Mouse (Mus musculus) hindbrain, postnatal 0 days (tissue): Measurements from ENCODE around the gene Slc12a9. TPM values are rescaled to one million over a fixed set of nuclear protein-coding genes. Genes with fewer than 3 reads are reported as not detected.
"Not testable (repeated sequence)": the region's sequence is repeated elsewhere in the genome, so short reads cannot be mapped to it uniquely, and the experiment has no call there.

Experiments used
- ATAC-seq: fragments of 200-750 bp; cut with Nextera tagmentation; 2 replicates; pipeline ENCODE4 v1.8.0; 2017; ENCODE audit warnings: mild to moderate bottlenecking, moderate TSS enrichment, moderate library complexity
- DNase-seq: peaks from one replicate; pipeline ENCODE4 v3.0.0-alpha.2; 2015; ENCODE audit warnings: low spot score
- H3K27ac ChIP-seq: fragments of 300-500 bp; sonication (generic); 2 replicates; pipeline ENCODE4 v1.5.1; 2014; ENCODE audit warnings: mild to moderate bottlenecking
- H3K27me3 ChIP-seq: fragments of 300-500 bp; sonication (generic); 2 replicates; pipeline ENCODE4 v1.6.1; 2014; ENCODE audit warnings: low read length, mixed read lengths; ENCODE audit not compliant: insufficient read depth
- H3K36me3 ChIP-seq: fragments of 300-500 bp; sonication (generic); 2 replicates; pipeline ENCODE4 v1.6.1; 2014; ENCODE audit warnings: low read length, mixed read lengths; ENCODE audit not compliant: insufficient read depth
- H3K4me1 ChIP-seq: fragments of 300-500 bp; sonication (generic); 2 replicates; pipeline ENCODE4 v1.6.1; 2014; ENCODE audit warnings: antibody characterized with exemption, low read length, mixed read lengths; ENCODE audit not compliant: insufficient read depth
- H3K4me2 ChIP-seq: fragments of 300-500 bp; sonication (generic); 2 replicates; pipeline ENCODE4 v1.6.1; 2014; ENCODE audit warnings: low read depth, mild to moderate bottlenecking, low read length, moderate library complexity, mixed read lengths
- H3K4me3 ChIP-seq: fragments of 300-500 bp; sonication (generic); 2 replicates; pipeline ENCODE4 v1.5.1; 2014; ENCODE audit warnings: low read length
- H3K9ac ChIP-seq: fragments of 300-500 bp; sonication (generic); replicated peaks from 2 replicates; pipeline ENCODE4 v1.6.1; 2014; ENCODE audit warnings: mild to moderate bottlenecking, low read length, moderate library complexity, mixed read lengths
- H3K9me3 ChIP-seq: fragments of 300-500 bp; sonication (generic); 2 replicates; pipeline ENCODE4 v1.6.1; 2016; ENCODE audit warnings: low read length, mixed read lengths
- CTCF ChIP-seq: IDR thresholded peaks from 2 replicates; pipeline ENCODE4 v1.5.1; 2016; ENCODE audit warnings: antibody characterized with exemption, control low read depth, low read depth
- WGBS: fragments of 180-500 bp; shearing (Covaris S2); extraction: QIAGEN DNeasy Blood & Tissue Kit; methylation state at CpG from one replicate; pipeline ENCODE4 v1.1.7; 2014; 5-methylcytosine and 5-hydroxymethylcytosine counted together
- polyA plus RNA-seq: library from polyadenylated mRNA; unstranded; fragments of >200 nt; fragmentation: Nextera tagmentation; extraction: Ambion mirVana; gene quantifications from 2 replicates; pipeline ENCODE4 v1.2.1, GENCODE M21; 2015
- total RNA-seq: library from RNA; depleted of rRNA; stranded (reverse); fragments of >200 nt; gene quantifications from 2 replicates; pipeline ENCODE4 v1.2.3, GENCODE M21; 2014

The Slc12a9 gene
- total and polyA plus RNA-seq, 2 experiments from 2014 or later, result 27.3 to 41.3 TPM

GRCm38 (mm10) chr5:137287032-137287952, 46.1 kb downstream of the Slc12a9 start, which contains the start of gene Ache:
Gene Ache (plus strand): TSS chr5:137287519.
- no peak for TF ChIP-seq CTCF
- Histone ChIP-seq H3K9ac (peak within 1 kb of the TSS; percentile 77), H3K4me1 (0 out of 2 replicates have a peak, but pooled peaks cover 3% of the 10 kb centered on the region), H3K4me3 (peak within 1 kb of the TSS; percentile 55), H3K27ac (peak within 1 kb of the TSS; percentile 85), H3K27me3 (no peaks in the 10 kb centered on the region), H3K4me2 (peak within 1 kb of the TSS; percentile 85), H3K36me3 (no peaks in the 10 kb centered on the region), H3K9me3 (no peaks in the 10 kb centered on the region)
- DNase-seq (peak; percentile 88), ATAC-seq (peak; percentile 78)
- WGBS, result under 1% methylated on average over 40 of the region's 40 CpGs

GRCm38 (mm10) chr5:137286655-137287031, 46.8 kb downstream of the Slc12a9 start:
- ATAC-seq, result peak; percentile 79
- Histone ChIP-seq H3K36me3 (no peaks in the 10 kb centered on the region), H3K9me3 (no peaks in the 10 kb centered on the region), H3K4me3 (peak overlapping the region; percentile 55), H3K27ac (peak overlapping the region; percentile 85), H3K27me3 (no peaks in the 10 kb centered on the region), H3K9ac (peak overlapping the region; percentile 77; the same call in 1 of the 2 replicates), H3K4me1 (0 out of 2 replicates have a peak, but pooled peaks cover 3% of the 10 kb centered on the region), H3K4me2 (peak overlapping the region; percentile 85)
- peak; percentile 90 for TF ChIP-seq CTCF
- DNase-seq, result peak; percentile 96
- WGBS, result 3% methylated on average over 16 of the region's 16 CpGs

- H3K27me3 ChIP-seq, result no peaks in the 10 kb centered on the region
These were observed 47.4 kb downstream of the Slc12a9 start for GRCm38 (mm10) chr5:137285986-137286385.

GRCm38 (mm10) chr5:137285045-137285444, 48.4 kb downstream of the Slc12a9 start:
- WGBS, result 59% methylated on average over 5 of the region's 5 CpGs
- no peaks in the 10 kb centered on the region for H3K9me3 ChIP-seq
- H3K4me3 ChIP-seq, result no peak overlapping the region
- H3K27ac ChIP-seq, result no peak overlapping the region
- H3K9ac ChIP-seq, result no peak overlapping the region
- H3K27me3 ChIP-seq, result no peaks in the 10 kb centered on the region
- 0 out of 2 replicates have a peak, but pooled peaks cover 3% of the 10 kb centered on the region for H3K4me1 ChIP-seq
- H3K36me3 ChIP-seq, result no peaks in the 10 kb centered on the region
- TF ChIP-seq CTCF, result peak; percentile 81
- no peak overlapping the region for H3K4me2 ChIP-seq
- no peak for ATAC-seq
- peak; percentile 62 for DNase-seq

More at GRCm38 (mm10) chr5:137285986-137286385, 47.4 kb downstream of the Slc12a9 start:
- H3K4me1 ChIP-seq, result 0 out of 2 replicates have a peak, but pooled peaks cover 3% of the 10 kb centered on the region
- H3K36me3 ChIP-seq, result no peaks in the 10 kb centered on the region
- H3K4me3 ChIP-seq, result no peak overlapping the region
- TF ChIP-seq CTCF, result no peak
- 52% methylated on average over 7 of the region's 7 CpGs for WGBS
- no peaks in the 10 kb centered on the region for H3K9me3 ChIP-seq
- ATAC-seq (no peak), DNase-seq (no peak)
- no peak overlapping the region for H3K27ac ChIP-seq
- H3K4me2 ChIP-seq, result peak overlapping the region; percentile 85
- H3K9ac ChIP-seq, result no peak overlapping the region

GRCm38 (mm10) chr5:137284411-137284810, 49.0 kb downstream of the Slc12a9 start:
- not testable (repeated sequence) for H3K27ac ChIP-seq, H3K9me3 ChIP-seq, H3K4me3 ChIP-seq, H3K4me1 ChIP-seq, ATAC-seq, H3K9ac ChIP-seq, H3K4me2 ChIP-seq, H3K36me3 ChIP-seq, DNase-seq, H3K27me3 ChIP-seq
- WGBS, result 82% methylated on average over 5 of the region's 6 CpGs

GRCm38 (mm10) chr5:137277360-137278342, 55.7 kb downstream of the Slc12a9 start:
- TF ChIP-seq CTCF, result peak; percentile 71
- 0 out of 2 replicates have a peak overlapping the region, but pooled peaks have one; percentile 13 for H3K9ac ChIP-seq
- WGBS, result 44% methylated on average over 18 of the region's 18 CpGs
- H3K9me3 ChIP-seq, result no peaks in the 10 kb centered on the region
- H3K4me1 ChIP-seq, result no peaks in the 10 kb centered on the region
- H3K4me2 ChIP-seq, result peak overlapping the region; percentile 18; the same call in 1 of the 2 replicates
- H3K36me3 ChIP-seq, result no peaks in the 10 kb centered on the region
- H3K27me3 ChIP-seq, result no peaks in the 10 kb centered on the region
- DNase-seq (peak; percentile 78), ATAC-seq (peak; percentile 84)
- H3K4me3 ChIP-seq, result no peak overlapping the region
- peak overlapping the region; percentile 20; the same call in 1 of the 2 replicates for H3K27ac ChIP-seq
